Mouse (Mus musculus): ENCODE results near the gene Kif19a.
A peak's percentile ranks its signal among the peaks of the same experiment; 100 is the strongest.

Gene Kif19a

DNA sequence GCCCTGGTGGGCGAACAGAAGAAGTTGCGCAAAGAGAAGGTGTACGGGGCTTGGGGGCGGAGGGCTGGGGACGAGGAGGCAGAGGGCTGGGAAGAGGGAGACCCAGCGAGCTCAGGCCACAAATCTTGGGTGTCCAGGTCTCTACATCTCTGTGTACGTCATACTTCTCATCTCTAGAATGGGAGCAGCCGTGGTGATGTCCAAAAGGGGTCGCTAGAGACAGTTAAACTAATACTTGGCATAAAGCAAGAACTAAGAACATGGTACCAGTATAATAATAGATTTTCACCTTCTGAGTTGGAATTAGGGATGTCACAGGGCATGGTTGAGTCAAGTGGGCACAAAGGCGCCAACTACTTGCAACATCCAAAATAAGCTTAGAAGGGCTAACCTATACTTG, 20.7 kb downstream of the Kif19a start:
- no peak for DNase-seq (ENCODE audit: low spot score)

DNA sequence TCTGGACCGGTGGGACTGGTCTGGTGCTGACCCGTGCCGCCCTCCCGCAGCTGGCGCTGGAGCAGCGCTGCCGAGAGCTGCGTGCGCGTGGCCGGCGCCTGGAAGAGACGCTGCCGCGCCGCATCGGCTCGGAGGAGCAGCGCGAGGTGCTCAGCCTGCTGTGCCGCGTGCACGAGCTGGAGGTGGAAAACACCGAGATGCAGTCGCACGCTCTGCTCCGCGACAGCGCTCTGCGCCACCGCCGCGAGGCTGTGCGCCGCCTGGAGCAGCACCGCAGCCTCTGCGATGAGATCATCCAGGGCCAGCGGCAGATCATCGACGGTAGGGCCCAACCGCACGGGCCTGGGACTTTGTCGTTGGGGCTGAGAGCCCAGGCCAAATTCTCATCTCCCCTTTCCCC, 21.1 kb downstream of the Kif19a start:
- DNase-seq (ENCODE audit: low spot score), result no peak

DNA sequence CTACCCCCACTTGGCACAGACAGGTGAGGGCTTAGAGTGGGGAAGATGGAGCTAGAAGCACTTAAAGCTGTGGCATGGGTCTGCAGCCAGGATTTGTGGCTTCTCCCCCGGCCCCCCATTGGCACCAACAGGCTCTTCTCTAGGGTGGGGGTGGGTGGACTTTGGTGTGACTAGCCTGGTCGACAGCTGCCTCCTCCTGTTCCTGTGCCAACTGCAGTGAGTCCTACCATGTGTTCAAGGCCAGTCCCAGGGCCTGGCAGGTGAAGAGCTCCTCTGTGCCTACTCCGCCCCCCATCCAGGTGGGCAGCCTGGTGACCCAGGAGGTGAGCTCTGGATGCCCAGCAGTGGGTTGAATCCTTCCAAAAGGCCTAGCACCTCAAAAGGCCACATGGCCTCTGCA, 22.4 kb downstream of the Kif19a start:
- DNase-seq (ENCODE audit: low spot score), result no peak

DNA sequence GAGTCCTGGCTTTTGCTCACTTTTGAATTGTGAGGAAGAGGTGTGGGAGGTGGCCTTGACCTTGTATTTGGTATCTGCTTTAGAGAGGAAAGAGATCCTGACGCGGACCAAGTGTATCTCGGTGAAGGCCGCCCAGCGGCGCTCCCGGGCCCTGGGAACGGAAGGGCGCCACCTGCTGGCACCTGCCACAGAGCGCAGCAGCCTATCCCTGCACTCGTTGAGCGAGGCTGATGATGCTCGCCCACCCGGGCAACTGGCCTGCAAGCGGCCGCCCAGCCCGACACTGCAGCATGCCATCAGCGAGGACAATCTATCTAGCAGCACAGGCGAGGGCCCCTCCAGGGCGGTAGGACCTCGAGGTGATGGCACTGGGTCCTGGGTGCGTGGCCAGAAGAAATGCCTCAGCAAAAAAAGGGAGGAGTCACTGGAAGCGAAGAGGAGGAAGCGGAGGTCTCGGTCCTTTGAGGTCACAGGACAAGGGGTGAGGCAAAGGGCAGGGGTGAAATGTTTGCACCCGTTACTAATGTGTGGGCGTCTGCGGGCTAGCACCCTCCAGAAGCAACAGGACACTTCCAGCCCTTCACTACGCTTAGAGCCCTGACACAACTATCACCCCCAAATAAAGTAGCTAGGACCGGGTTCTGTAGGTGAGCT, 24.0 kb downstream of the Kif19a start:
- peak; percentile 31 for DNase-seq (ENCODE audit: low spot score)

DNA sequence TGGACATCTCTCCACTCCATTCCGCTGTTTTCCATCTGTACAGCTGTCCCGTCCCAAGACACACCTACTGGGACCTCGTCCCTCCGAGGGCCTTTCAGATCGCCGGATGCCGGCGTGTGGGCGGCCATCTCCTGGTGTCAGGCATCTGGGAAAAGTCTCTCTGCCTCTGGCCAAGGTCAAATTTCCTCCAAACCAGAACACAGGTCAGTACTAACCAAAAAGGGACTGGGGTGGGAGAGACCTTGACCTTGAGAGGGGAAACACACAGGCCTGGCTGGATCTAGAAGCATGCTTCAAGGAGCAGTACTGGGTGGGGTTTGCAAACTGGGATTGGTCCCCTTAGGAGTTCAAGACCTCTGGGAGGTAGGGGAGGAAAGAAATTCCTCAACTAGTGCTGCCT, 24.5 kb downstream of the Kif19a start:
- no peak for DNase-seq (ENCODE audit: low spot score)

DNA sequence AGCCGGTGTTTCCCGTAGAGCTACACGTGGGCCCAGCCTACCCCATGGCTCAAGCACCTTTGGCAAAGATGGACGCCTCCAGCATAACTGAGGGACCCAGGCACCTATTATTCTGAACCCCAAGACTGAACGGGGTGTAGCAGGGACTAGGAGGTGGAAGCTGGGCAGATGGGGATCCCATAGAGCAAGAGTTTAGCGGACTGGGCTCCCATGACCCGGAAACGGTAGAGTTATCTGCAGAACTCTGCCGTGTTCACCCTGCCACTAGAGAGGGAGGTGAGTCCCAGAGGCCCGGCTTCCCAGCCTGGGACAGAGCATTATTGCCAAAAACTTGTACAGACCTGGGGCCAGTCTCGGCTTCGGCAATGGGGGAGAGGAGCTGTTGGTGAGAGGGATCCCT, 25.0 kb downstream of the Kif19a start:
- DNase-seq (ENCODE audit: low spot score), result no peak

DNA sequence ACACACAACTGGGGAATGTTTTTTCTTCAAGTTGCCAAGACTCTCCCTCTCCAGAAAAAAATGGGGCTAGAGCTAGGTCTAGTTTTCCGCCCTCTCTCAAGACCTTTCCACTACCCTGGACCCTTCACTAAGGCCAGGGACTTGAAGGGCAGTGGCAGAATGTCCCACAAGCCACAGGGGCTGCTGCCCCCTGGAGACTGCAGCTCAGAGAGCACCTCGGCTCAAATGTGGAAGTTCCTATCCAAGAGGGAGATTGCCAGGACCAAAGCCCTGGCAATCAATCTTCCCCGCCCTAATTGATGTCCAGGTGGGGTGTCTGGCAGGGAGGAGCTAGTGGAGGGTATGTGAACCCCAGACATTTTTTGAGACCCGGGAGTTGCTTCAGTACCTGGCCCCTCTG, 25.7 kb downstream of the Kif19a start:
- no peak for DNase-seq (ENCODE audit: low spot score)

DNA sequence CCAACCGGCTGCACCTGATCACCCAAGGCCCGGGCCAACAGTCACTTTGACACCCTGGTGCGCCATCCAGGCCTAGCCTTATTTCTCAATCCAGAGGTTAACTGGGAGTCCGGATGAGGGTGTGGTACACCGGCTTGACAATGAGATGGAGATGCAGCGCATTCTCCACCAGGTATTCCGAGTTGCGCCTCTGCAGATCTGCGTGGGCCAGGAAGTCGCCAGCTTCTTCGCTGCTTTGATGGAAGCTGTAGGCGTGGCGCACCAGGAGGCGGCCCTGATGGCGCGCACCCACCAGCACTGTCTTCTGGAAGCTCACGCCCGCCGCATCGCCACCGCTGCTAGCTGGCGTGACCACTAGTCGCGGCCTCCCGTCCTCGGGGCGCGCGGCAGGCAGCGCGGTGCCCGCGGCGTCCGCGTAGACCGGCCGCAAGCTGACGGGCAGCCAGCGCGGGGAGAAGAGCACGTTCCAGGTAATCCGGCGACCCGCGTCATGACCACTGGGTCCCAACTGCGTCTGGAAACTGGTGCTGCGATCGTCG, 26.2 kb downstream of the Kif19a start:
- no peak for DNase-seq (ENCODE audit: low spot score)

DNA sequence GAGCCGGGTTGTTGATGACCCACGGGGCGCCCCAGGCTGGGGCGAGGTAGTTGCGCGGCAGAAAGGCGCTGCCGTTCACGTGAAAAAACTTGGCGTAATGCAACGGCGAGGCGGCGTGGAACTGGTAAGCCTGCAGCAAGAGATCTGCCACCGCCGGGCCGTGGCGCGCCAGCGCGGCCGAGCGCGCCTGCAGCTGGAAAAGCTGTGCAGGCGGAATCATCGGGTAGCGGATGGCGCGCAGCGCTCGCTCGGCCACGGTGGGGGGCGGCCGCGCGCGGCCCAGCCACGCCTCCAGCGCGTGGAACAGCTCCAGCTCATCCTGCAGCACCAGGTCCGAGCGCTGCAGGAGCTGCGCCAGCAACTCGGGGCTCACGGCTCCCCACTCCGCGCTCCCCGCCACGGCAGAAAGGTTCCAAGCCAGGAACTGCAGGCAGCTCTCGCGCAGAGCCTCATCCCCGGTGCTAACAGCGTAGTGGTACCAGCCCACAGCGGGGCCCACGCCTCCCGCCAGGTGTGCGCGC, 26.8 kb downstream of the Kif19a start:
- no peak for DNase-seq (ENCODE audit: low spot score)

DNA sequence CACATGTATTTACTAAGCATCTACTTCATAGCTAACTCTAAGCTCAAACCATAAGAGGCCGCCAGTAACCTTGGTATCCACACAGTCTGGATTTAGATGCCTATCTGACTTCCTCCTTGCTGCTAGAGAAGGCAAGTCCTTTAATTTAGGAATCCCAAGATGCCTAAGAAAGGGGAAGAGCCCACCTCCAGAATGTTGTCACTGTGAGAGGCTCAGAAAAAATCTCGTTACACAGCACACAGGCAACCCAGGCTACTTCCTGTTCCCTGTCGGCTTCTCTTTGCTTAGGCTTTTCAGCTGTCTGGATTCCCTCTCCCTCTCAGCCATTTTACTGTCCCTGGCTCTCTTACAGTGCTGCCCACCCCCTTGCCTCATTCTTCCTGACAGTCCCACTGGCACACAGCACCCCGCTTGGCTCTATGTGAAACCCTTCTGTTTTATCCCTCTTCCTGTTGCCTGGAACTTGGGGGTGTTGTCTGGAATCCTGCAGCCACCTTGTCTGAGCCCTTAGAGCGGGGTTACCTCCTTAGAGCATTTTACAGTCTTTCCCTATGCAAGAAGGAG, 27.8 kb downstream of the Kif19a start:
- no peak for DNase-seq (ENCODE audit: low spot score)

DNA sequence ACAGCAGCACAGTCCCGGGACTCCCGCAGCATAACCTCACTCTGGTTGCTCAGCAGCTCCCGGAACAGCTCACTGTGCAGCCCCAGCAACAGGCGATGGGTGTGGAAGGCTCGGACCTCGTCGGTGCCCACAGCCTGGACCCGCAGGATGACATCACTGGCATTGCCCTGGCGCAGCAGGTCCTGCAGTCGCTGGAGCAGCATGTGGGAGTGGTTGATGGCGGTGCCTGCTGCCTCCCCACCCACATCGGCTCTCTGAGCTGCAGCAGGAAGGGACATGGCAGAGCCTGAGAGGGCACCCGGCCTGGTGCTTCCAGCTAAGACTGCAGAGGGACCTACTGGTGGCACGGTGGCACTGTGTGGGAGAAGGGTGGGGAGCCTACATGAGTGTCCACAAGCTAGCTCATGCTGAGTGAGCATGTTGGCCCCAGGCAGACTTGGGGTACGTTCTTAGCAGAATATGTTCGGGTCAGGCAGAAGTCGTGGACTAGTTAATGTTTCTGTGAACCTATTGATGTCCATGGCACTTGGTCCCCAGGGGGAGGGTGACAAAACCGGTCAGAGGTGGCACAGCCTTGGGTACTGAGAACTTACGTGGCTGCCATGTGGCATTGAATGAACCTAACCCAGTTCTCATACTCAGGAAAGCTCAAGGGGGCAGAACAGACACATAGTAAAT, 28.8 kb downstream of the Kif19a start:
- peak; percentile 14 for DNase-seq (ENCODE audit: low spot score)

DNA sequence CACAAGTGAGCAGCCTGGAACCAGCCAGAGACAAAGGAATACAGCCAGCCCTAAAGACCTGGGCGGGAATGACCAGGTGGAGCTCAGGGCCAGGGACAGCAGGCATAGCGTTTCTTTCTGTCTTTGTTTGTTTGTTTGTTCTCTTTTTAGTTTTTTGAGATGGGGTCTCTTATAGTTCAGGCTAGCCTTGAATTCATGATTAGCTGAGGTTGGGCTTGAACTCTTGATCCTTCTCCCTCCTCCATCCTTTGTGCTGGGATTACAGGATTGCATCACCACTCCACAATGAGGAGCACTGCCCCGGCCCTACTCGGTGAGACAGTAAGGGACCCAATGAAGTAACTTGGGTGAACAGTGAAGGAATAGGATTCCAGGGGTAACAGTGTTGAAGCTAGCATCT, 29.5 kb downstream of the Kif19a start:
- DNase-seq (ENCODE audit: low spot score), result no peak

DNA sequence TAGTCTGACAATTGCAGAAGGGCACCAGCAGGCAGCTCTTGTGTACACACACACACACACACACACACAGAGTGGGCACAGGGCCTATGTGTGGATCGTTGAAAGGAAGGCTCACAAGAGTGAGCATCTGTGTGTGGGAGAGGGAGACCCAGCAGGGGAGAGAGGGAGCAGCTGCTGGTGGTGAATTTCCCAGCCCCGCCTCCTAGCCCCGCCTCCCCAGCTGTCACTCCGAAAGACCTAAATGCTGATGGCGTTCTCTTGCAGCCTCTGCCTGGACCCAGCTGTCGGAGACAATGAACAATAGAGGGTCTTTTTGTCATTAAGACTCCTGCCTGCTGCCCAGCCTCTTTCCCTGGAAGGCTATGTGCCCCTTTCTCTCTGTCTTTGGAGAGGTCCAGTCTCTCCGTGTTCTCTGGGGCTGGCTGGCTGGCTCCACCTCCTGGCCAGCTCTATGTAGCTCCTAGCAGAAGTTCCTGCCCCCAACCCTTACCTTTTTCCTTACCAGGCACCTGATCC, 30.1 kb downstream of the Kif19a start:
- no peak for DNase-seq (ENCODE audit: low spot score)

DNA sequence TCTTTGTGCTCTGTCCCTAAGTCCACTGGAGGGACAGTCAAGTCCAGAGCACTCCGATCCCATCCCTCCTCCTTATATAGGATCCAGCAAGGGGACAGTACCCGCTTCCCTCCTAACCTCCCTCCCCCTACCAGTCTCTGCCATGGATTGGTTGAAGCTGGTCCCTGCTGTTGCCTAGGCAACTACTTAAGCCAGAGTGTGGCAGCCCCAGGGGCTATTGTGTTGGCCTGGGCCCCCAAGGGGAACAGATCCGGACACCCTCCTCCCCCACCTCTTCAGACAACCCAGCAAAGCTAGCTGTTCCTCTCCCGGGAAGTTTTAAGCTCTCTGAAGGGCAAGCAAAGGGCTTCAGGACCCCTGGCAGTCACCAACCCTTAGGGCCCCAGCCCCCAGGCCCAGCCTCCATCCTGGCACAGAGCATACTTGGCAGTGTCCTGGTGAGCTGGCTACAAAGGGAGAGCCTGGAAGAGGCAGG, 30.7 kb downstream of the Kif19a start, which contains the start of gene Btbd17:
Gene Btbd17, minus strand, starts transcription at position 98 of the 475 bp plus-strand sequence.
- DNase-seq (ENCODE audit: low spot score), result no peak

DNA sequence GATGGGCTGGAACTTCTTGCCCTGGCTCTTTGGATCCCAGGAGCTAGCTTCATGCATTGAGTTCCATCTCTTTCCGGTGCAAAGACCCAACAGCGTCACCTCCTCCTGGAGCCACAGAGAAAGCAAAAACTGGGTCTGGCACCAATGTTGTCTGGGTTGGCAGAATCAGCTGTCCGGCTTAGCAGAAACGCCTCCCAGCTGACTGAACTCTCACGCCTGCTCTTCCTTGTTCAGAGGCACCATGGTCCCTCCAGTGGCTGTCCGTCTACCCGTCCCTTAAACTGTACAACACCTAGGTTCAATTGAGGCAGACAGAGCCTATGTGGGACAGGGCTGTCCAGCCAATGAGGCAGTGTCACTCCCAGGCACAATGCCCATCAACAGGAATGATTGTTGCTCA, 32.0 kb downstream of the Kif19a start:
- DNase-seq (ENCODE audit: low spot score), result no peak

DNA sequence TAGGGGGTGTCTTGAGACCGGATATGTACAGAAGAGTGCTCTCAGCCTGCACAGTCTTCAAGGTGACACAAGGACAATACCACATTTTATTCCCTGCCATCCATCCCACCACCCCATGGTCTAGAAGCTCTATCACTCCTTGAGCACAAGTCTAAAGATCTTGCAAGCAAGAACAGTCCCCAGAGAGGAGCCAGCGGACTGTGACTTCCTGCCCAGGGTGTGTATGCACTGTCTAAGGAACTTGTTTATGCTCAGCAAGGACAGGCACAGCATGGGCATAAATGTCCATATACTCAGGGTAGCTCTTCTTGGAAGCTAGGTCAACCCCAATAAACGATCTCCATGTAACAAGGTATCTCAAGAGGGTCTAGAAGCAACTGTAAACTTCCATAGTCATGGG, 32.8 kb downstream of the Kif19a start:
- DNase-seq (ENCODE audit: low spot score), result no peak

DNA sequence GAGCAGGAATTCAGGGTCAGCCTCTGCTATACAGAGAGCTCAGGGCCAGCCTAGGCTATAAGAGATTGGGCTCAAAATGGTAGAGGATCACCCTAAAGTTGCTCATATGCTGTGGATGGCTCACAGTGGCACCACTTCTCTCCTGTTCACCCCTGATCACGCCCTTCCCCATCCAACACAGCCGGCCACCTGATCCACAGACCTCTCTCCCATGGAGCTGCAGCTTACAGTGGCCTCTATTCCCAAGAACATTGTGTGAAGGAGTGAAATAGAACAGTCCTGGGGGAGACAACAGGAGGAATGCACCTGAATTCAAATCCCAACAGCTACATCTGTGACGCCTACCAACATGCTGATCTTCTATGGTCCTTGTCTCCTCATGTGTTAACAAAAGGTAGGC, 33.4 kb downstream of the Kif19a start, which contains the start of gene Gpr142:
Gene Gpr142, plus strand, starts transcription at position 301 of the 400 bp plus-strand sequence.
- DNase-seq (ENCODE audit: low spot score), result no peak

DNA sequence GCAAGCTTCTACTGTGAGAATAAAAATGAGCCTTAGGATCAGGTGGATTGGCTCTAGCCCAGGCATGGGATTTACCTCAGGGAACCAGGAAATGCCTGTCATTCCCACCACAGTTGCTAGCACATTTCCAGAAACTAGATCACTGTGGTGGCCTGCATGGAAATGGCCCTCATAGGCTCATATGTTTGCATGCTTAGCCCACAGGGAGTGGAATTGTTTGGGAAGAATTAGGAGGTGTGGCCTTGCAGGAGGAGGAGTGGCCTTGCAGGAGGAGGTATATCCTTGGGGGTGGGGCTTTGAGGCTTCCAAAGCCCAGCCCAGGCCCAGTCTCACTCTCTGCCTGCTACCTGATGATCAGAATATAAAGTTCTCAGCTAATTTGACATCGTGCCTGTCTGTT, 36.7 kb downstream of the Kif19a start:
- DNase-seq (ENCODE audit: low spot score), result no peak

DNA sequence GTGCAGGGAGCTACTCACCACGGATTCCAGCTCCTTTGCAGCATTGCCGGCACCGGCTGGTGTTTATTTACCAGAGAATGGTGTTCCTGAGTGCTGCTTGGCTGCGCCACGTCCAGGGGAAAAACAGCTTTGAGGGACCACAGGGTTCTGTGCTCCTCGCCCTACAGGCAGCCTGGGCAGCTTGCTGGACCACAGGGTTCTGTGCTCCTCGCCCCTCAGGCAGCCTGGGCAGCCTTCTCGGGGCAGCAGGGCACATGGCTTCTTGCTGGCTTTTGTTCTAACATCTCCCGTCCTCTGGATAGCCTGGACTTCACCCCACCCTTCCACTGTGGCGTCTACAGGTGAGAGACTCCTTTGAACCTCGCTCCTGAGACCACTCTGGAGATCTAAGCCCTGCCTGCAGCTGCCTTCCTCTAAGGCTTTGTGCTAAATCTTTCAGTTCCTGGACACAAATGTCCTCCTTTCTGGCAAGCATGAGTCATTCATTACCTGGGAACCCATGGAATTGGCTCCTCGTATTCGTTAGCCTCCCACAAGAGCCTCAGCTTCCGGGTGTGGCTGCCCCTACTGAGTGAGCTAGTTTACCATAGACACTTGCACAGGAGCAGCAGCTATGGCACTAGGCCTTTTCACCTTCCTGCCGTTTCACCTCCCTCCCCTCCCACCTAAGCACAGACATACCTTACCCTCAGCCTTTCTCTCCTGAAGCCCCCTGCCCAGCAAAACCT, 37.5 kb downstream of the Kif19a start:
- no peak for DNase-seq (ENCODE audit: low spot score)

DNA sequence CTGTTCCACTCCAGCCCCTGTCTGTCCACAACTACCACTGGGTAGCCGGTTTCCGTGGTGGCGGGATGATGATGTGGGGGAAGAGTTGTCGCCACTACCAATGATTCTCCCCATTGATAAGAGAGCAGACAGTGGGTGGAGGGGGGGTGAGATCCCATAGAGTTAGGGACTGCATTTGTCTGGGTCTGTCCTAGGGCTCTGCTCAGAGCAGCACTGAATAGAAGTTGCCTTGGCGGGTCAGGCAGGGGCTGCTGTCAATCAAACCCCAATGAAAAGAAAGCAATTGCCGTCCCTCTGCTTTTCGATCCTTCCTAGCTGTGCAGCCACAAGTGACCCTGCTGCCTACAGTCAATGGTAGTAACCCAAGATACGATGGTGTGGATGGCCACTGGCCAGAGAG, 38.8 kb downstream of the Kif19a start:
- DNase-seq (ENCODE audit: low spot score), result no peak

DNA sequence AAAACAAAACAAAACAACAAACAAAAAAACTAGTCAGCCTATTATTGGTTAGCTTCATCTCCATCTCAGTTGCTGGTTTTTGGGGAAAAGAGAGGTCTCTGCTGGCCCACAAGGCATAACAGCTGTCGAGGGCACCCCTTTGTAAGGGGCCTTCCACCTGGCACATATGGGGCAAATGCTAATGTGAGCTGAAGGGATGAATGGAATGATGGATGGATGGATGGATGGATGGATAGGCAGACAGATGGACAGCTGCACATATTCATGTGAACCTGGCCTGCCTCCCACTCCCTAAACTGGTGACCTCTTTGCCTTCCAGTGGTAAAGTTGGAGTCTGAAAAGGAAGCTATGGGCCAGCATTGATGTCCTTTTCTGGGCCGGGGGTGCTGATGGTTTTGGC, 41.8 kb downstream of the Kif19a start:
- DNase-seq (ENCODE audit: low spot score), result no peak

Measured in MN1 (cell line).